Mouse (Mus musculus): ENCODE measurements around the gene Stk11. TPM values are rescaled to one million over a fixed set of nuclear protein-coding genes. Genes with fewer than 3 reads are reported as not detected.

The Stk11 gene
- total RNA-seq, 1 experiment from 2014 or later, result 153 TPM

DNA sequence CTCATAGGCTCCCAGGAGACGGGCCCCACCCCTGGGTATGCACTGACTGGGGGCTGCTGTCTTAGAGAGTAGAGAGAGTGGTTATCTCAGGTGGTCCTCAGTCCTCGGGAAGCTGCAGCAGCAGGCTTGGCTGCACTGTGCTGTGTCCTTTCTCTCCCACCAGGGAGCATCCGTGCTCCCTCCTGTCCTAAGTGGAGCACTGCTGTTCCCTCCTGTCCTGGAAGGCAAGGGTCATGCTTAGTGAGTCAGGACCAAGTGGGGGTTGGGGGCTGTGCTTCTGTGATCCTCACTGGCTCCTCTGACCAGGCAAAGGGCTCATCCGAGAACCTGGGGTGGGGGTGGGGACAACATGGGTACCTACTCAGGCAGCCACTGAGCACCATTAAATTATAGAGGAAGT, 26.5 kb upstream of the Stk11 start:
- no peak for ATAC-seq (replicated peaks in 1 of 2; ENCODE audit: insufficient read depth in 1 of 2, low FRiP score in 2 of 2, low TSS enrichment in 1 of 2, low read depth in 1 of 2, poor library complexity in 2 of 2, severe bottlenecking in 2 of 2)

DNA sequence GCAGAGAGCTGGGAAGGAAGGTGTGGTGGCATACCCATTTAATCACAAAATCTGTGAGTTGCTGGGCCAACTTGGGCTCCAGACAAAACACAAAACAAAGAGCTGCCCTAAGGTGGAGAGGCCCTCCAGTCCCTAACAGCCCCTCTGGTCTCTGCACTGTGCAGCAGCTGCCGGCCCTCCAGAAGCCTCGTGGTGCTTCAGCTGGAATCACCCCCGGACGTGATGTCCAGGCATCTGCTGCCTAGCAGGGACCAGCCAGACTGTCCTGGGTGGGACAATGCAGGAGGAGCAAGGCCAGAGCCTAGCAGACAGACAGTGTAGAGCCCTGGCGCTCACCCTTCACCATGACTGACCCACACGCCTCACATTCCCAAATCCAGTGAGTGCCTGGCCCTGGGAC, 24.1 kb upstream of the Stk11 start:
- ATAC-seq (replicated peaks in 1 of 2; ENCODE audit: insufficient read depth in 1 of 2, low FRiP score in 2 of 2, low TSS enrichment in 1 of 2, low read depth in 1 of 2, poor library complexity in 2 of 2, severe bottlenecking in 2 of 2), result no peak

DNA sequence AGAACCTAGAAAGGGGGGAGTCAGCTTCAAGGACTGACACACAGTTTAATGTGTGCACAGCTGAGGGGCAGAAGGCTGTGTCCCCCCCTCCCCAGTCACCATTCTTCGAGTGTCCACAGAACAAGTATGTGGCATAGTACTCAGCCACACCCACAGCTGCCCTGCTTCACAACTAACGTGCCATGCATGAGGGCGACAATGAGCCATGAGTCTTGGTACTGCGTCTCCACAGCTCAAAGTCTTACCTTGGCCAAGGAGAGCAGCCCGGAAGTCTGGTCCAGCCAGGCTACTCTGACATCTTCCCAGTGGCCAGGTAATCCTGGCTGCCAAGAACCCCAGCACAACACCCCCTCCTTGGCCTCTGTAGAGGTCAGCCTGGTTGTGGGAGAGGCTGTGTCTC, 22.9 kb upstream of the Stk11 start:
- ATAC-seq (replicated peaks in 1 of 2; ENCODE audit: insufficient read depth in 1 of 2, low FRiP score in 2 of 2, low TSS enrichment in 1 of 2, low read depth in 1 of 2, poor library complexity in 2 of 2, severe bottlenecking in 2 of 2), result no peak

DNA sequence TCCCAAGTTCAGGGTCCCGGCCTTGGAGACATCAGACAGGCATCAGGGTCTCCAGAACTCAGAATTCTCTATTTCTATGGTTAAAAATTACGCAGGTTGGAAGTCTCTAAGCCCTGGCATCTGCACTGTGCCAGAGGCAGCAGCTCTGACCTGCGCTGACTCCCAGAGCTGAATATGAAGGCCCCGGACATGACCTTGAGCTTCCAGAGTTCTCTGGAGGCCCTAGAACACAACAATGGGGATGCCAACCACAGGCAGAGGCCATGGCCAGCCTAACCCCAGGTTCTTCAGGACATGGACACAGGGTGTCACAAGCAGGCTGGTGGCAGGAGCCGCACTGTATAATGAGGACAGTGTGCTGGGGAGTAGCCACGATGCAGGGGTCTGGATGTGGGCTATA, 21.5 kb upstream of the Stk11 start:
- ATAC-seq (replicated peaks in 1 of 2; ENCODE audit: insufficient read depth in 1 of 2, low FRiP score in 2 of 2, low TSS enrichment in 1 of 2, low read depth in 1 of 2, poor library complexity in 2 of 2, severe bottlenecking in 2 of 2), result no peak

DNA sequence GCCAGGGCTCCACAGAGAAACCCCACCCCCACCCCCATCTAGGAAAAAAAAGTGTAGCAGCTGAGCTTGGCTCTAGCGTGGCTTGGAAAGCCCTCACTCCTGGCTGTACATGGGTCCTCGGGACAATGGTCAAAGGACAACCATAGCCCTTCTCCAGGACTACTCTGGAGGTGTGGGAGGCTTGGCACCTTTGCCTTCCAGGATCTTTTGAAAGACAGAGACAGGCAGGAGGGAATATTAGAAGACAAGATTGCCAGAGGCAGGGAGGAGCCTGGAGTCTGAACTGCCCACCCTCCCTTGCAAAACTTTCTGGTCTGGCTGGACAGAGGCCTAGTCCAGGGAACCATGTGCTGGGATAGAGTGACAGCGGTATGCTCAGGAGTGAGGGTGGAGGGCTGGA, 20.9 kb upstream of the Stk11 start:
- no peak for ATAC-seq (replicated peaks in 1 of 2; ENCODE audit: insufficient read depth in 1 of 2, low FRiP score in 2 of 2, low TSS enrichment in 1 of 2, low read depth in 1 of 2, poor library complexity in 2 of 2, severe bottlenecking in 2 of 2)

DNA sequence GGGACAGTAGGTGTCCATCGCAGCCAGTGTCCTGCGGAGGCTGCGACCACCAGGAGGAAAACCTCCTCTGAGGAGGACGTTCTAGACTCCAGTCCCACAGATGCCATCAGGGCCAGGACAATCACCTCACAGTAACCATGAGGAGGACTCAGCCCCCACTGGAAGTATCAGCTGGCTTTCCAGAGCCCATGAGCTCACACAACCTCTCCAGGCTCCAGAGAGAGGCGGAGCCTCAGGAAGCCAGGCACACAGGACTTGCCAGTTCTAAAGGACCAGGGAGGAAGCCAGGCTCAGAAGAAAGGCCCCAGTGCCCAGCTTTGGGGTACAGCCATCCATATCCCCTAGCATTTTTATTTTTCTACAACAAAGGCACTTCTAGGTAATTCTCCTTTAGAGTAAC, 20.1 kb upstream of the Stk11 start:
- no peak for ATAC-seq (replicated peaks in 1 of 2; ENCODE audit: insufficient read depth in 1 of 2, low FRiP score in 2 of 2, low TSS enrichment in 1 of 2, low read depth in 1 of 2, poor library complexity in 2 of 2, severe bottlenecking in 2 of 2)

DNA sequence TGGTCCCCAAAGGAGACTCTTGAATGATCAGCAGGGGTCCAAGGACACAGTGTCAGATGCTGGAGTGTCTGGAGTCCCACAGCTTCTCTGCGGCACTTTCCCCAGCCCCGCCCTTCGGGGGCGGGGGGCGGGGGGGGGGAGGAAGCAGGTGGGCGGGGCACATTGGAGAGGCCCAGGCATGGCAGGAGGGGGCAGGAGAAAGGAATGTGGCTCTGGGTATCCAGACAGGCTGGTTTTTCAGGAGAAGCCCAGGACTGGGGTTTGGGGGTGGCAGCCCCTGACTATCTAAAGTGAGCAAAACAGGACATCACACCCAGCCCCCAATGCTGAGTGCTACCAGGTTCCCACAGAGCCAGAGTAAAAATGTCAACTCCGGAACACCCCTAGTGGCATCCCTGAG, 18.3 kb upstream of the Stk11 start:
- no peak for ATAC-seq (replicated peaks in 1 of 2; ENCODE audit: insufficient read depth in 1 of 2, low FRiP score in 2 of 2, low TSS enrichment in 1 of 2, low read depth in 1 of 2, poor library complexity in 2 of 2, severe bottlenecking in 2 of 2)

DNA sequence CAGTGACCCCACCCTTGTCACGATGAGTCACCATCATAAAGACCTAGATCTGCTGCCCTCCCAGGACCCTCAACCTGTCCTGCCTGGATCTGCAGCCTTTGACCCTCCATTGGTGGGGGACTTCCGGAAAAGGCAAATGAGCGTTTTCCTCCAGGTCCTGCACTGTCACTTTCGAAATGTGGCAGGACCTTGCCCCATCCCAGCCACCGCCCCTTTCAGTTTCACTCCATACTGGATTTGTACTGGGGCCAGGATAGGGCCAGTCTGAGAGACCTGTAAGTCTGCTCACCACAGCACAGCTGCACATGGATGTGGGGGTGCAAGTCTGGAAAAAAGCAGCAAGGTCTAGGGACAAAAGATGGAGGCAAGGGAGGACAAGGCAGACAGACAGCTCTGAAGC, 17.0 kb upstream of the Stk11 start:
- ATAC-seq (replicated peaks in 1 of 2; ENCODE audit: insufficient read depth in 1 of 2, low FRiP score in 2 of 2, low TSS enrichment in 1 of 2, low read depth in 1 of 2, poor library complexity in 2 of 2, severe bottlenecking in 2 of 2), result no peak

DNA sequence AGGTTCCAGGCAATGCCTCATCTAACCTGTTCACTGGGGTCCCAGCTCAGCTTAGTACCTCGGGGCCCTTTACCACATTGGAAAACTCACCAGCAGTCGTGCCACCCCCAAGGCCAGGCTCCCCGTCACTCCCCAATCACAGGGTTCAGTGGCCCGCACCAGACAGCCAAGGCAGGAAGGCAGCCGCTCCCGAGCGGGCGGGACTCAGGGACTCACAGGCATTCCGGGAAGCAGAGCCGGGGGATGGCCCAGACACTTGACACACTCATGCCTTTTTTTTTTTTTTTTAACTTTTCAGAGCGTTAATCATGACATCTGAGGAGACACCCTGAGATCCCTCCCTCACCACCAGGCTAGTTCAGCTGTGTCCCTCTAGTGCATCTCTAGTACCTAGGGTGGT, 14.6 kb upstream of the Stk11 start:
- ATAC-seq (replicated peaks in 1 of 2; ENCODE audit: insufficient read depth in 1 of 2, low FRiP score in 2 of 2, low TSS enrichment in 1 of 2, low read depth in 1 of 2, poor library complexity in 2 of 2, severe bottlenecking in 2 of 2), result no peak

DNA sequence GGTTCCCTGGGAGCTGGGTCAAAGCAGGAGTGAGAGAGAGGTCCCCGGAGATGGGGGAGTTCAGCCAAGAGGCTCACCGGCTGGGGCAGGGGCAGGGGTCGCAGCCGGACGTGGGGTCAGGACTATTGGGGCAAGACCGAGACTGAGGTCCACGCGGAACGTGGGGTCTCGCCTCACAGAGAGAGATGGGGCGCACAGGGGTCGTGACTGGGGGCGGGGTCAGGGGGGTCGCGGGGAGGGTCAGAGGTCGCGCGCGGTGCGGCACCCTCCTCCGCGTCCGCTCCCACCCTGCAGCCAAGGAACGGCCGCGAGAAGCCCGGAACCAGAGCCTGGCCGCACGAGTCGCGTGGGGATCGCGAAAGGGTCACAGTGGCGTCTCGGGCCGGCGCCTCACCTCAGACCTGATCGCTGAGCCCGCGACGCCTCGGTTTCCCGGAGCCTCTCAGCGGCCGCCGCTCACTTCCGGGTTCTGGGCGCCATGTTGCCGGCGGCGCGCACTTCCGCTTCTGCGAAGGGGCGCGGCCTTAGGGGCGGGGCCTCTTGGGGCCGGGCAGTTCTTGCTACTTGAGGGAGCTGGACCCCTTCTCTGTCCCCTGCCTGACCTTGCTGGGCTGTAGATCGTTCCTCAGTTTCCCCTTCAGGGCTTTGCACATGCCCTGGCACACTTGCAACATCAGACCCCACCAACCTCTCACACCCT, 13.2 kb upstream of the Stk11 start:
- ATAC-seq (replicated peaks in 1 of 2; ENCODE audit: insufficient read depth in 1 of 2, low FRiP score in 2 of 2, low TSS enrichment in 1 of 2, low read depth in 1 of 2, poor library complexity in 2 of 2, severe bottlenecking in 2 of 2), result peak; percentile 70 to 83

DNA sequence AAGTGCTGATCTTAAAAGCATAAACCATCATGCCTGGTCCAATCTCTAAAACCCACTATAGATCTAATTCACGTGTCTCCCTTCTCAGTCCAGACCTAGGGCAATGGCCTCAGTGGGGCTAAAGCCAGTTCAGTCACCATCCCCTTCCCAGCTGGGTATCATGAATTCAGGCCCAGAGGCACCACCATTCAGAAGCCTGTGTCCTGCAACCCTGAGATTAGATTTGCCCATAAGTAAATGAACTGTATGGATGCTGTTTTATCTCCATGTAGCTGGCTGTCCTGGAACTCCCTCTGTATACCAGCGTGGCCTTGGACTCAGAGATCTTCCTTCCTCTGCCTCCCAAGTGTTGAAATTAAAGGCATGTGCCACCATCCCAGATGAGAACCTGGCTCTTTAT, 12.6 kb upstream of the Stk11 start:
- no peak for ATAC-seq (replicated peaks in 1 of 2; ENCODE audit: insufficient read depth in 1 of 2, low FRiP score in 2 of 2, low TSS enrichment in 1 of 2, low read depth in 1 of 2, poor library complexity in 2 of 2, severe bottlenecking in 2 of 2)

DNA sequence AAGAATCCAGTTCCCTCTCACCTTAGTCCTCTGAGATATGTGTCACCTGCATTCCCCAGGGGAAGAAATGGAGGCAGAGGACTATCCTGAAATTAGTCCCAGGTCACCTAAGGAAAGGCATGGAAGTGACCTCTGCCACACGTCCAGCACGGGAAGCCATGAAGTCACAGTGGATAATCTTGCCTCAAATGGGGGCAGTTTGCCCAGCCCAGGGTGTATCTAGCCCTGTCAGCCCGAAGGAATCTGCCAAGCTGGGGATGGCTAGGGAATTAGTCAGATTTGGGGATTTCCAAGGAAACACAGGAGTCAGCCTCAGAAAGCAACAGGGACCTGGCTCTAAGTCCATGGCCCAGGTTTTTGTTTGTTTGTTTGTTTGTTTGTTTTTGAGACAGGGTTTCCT, 11.4 kb upstream of the Stk11 start:
- no peak for ATAC-seq (replicated peaks in 1 of 2; ENCODE audit: insufficient read depth in 1 of 2, low FRiP score in 2 of 2, low TSS enrichment in 1 of 2, low read depth in 1 of 2, poor library complexity in 2 of 2, severe bottlenecking in 2 of 2)

DNA sequence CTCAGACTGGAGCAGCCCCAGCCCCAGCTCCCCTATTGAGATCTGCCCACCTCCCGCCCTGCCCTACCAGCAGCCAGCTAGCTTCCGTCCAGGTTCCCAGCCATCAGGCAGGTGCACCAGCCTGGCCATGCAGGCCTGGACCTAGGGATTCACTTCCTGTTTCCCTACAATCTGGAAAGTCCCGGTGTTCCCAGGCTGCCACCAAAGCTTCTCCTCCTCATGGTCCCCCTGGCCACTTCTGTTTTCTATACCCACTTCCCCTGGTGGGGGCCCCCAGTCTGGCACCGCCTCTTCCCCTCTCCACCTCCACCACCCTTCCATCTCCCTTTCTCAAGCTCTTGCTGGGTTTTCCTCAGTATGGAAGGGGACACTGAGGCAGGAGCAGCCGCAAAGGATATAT, 10.1 kb upstream of the Stk11 start, which contains the start of gene Sbno2:
TSS of gene Sbno2 (minus strand) at position 112 of the 400 bp plus-strand sequence.
- peak; percentile 50 to 73 for ATAC-seq (replicated peaks in 1 of 2; ENCODE audit: insufficient read depth in 1 of 2, low FRiP score in 2 of 2, low TSS enrichment in 1 of 2, low read depth in 1 of 2, poor library complexity in 2 of 2, severe bottlenecking in 2 of 2)

DNA sequence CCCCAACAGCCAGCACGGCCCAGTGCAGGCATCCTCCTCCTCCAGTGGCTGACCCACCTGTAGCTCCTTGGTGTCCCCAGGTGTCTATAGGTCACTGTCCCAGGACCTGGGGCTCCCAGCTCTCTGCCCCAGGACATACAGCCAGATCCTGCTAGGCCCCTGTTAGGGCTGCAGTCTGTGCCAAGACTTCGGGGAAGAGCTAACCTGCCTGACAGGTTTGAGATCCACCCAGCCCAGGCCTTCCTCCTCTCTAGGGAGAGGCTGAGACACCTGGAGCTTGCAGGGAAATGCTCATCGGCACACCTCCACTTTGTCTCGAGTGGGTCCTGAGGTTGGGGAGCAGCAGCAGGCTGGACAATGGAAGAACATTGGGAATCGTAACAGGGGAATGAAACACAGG, 9.7 kb upstream of the Stk11 start:
- ATAC-seq (replicated peaks in 1 of 2; ENCODE audit: insufficient read depth in 1 of 2, low FRiP score in 2 of 2, low TSS enrichment in 1 of 2, low read depth in 1 of 2, poor library complexity in 2 of 2, severe bottlenecking in 2 of 2), result no peak; a peak in 1 of 4 replicates

DNA sequence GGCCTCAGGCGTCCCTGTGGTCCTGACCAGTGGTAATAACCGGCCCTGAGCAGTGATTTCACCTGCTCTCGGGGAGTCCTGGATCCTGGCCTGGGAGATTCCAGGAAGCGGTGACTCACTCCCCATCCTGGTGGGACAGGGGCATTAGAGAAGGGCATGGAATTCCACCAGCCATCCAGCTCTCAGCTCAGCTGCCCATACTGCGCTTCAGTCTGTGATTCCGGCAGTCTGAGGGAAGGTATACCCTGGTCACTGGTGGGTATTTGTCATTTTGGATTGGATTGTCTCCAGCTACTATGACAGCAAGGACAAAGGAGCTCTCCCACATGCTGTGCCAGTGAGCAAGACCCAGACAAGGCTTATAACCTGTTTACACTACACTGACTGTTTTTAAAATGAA, 7.9 kb upstream of the Stk11 start:
- ATAC-seq (replicated peaks in 1 of 2; ENCODE audit: insufficient read depth in 1 of 2, low FRiP score in 2 of 2, low TSS enrichment in 1 of 2, low read depth in 1 of 2, poor library complexity in 2 of 2, severe bottlenecking in 2 of 2), result no peak

DNA sequence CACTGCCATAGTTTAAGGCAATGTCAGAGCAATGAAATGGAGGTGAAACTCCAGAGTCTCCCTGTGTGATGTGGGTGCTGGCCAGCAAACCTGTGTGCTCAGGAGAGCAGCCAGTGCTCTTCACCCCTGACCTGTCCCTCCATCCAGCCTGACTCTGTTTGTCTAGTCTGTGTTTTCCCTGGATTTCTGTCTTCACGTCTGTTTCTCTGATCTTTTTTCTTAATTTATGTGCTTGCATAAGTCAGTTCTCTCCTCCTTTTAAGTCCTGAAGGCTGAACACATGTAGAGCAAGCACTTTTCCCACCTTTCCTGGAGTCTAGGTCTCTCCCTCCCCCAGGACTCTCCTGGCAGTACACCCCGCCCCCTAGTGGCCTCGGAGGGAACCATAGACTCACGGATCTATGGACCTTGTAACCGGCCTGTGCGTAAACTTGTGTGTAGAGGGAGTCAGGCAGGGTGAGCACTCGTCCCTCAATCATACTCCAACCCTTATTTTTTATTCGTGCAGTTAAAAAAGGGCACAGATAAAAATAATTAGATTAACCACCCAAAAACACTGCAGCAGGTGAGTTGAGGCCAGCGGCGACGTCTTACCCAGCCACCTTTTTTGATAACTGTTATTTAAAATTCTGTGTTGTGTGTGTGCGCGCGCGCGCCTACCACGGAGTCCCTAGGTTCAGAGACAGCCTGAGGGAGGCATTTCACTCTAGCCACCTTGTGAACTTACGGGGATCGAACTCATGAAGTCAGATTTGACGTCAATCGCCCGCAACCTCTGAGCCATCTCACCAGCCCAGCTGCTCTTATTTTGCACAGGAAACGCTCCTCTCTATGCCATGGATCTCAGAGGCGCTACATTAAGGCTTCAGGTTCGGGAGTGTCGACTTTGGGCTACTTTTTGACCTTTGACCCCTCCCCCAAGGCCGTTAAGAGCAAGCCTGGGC, 990 bp upstream of the Stk11 start:
- ATAC-seq (replicated peaks in 1 of 2; ENCODE audit: insufficient read depth in 1 of 2, low FRiP score in 2 of 2, low TSS enrichment in 1 of 2, low read depth in 1 of 2, poor library complexity in 2 of 2, severe bottlenecking in 2 of 2), result peak in 1 of 2 experiments; percentile 36; a peak in 3 of 4 replicates

DNA sequence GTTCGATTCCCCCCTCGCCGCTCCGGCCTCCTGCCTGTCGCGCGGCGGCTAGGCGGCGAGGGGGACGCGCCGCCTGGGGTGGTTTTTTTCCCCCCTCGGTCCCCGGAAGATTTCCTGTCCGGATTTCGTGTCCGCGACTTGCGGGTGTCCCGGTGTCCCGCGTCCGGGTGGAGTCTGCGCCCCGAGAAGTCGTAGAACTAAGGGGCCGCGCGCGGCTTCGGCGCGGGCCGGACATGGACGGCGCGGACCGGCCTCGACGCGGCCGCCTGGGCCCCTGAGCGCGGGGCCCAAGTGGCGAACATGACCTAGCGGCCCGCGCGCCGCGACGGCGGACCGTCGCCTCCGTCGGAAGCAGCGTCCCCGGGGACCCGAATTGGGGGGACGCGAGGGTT, 337 bp downstream of the Stk11 start:
- ATAC-seq (replicated peaks in 1 of 2; ENCODE audit: insufficient read depth in 1 of 2, low FRiP score in 2 of 2, low TSS enrichment in 1 of 2, low read depth in 1 of 2, poor library complexity in 2 of 2, severe bottlenecking in 2 of 2), result no peak

DNA sequence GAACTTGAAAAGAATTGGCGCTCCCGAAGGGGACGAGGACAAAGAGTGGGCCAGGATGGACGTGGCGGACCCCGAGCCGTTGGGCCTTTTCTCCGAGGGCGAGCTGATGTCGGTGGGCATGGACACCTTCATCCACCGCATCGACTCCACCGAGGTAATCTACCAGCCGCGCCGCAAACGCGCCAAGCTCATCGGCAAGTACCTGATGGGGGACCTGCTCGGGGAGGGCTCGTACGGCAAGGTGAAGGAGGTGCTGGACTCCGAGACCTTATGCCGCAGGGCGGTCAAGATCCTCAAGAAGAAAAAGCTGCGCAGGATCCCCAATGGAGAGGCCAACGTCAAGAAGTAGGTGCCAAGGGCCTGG, 942 bp downstream of the Stk11 start:
- ATAC-seq (replicated peaks in 1 of 2; ENCODE audit: insufficient read depth in 1 of 2, low FRiP score in 2 of 2, low TSS enrichment in 1 of 2, low read depth in 1 of 2, poor library complexity in 2 of 2, severe bottlenecking in 2 of 2), result no peak

Measured in hematopoietic stem cell, adult 5-6 weeks (primary cell).